Mouse (Mus musculus): ENCODE data around the gene Ncf2. TPM values are rescaled to one million over a fixed set of nuclear protein-coding genes. Genes with fewer than 3 reads are reported as not detected.

The Ncf2 gene
- polyA plus RNA-seq, 1 experiment = 1.6 TPM

GRCm38 (mm10) chr1:152826446-152826845 is 26.5 kb downstream of the Ncf2 start:
- TF ChIP-seq CTCF (IDR thresholded peaks at IDR 0.05; ENCODE audit: low read depth, low read length) = no peak
- no peak for TF ChIP-seq EP300 (IDR thresholded peaks at IDR 0.05; ENCODE audit: insufficient read depth, low read depth, low read length)
- TF ChIP-seq POLR2A (IDR thresholded peaks at IDR 0.05; ENCODE audit: insufficient read depth, low read length) = no peak
- H3K27me3 ChIP-seq (ENCODE audit: control insufficient read depth, insufficient read depth, low read length, poor library complexity, severe bottlenecking) = no peaks in the 10 kb centered on the region

GRCm38 (mm10) chr1:152828168-152828567 is 28.2 kb downstream of the Ncf2 start:
- H3K36me3 ChIP-seq (ENCODE audit: control insufficient read depth, insufficient read depth, low read length, poor library complexity, severe bottlenecking) = no peaks in the 10 kb centered on the region
- no peak overlapping the region for H3K4me3 ChIP-seq (ENCODE audit: low read depth, low read length)
- H3K9ac ChIP-seq (ENCODE audit: low read depth, poor library complexity, severe bottlenecking) = no peak overlapping the region
- peaks cover 6% of the 10 kb centered on the region for H3K4me1 ChIP-seq (ENCODE audit: control insufficient read depth, insufficient read depth, low read length)
- TF ChIP-seq CTCF (IDR thresholded peaks at IDR 0.05; ENCODE audit: low read depth, low read length) (no peak), POLR2A (IDR thresholded peaks at IDR 0.05; ENCODE audit: insufficient read depth, low read length) (no peak), EP300 (IDR thresholded peaks at IDR 0.05; ENCODE audit: insufficient read depth, low read depth, low read length) (no peak)
- H3K9me3 ChIP-seq (replicated peaks; ENCODE audit: control insufficient read depth, insufficient read depth, low read length, poor library complexity, severe bottlenecking) = no peaks in the 10 kb centered on the region
- H3K27ac ChIP-seq (ENCODE audit: insufficient read depth, low read length) = no peak overlapping the region
- H3K27me3 ChIP-seq (ENCODE audit: control insufficient read depth, insufficient read depth, low read length, poor library complexity, severe bottlenecking) = no peaks in the 10 kb centered on the region

More at GRCm38 (mm10) chr1:152826446-152826845, 26.5 kb downstream of the Ncf2 start:
- no peak overlapping the region for H3K27ac ChIP-seq (ENCODE audit: insufficient read depth, low read length)
- no peaks in the 10 kb centered on the region for H3K4me1 ChIP-seq (ENCODE audit: control insufficient read depth, insufficient read depth, low read length)
- no peaks in the 10 kb centered on the region for H3K9me3 ChIP-seq (replicated peaks; ENCODE audit: control insufficient read depth, insufficient read depth, low read length, poor library complexity, severe bottlenecking)
- no peaks in the 10 kb centered on the region for H3K36me3 ChIP-seq (ENCODE audit: control insufficient read depth, insufficient read depth, low read length, poor library complexity, severe bottlenecking)
- no peak overlapping the region for H3K4me3 ChIP-seq (ENCODE audit: low read depth, low read length)
- H3K9ac ChIP-seq (ENCODE audit: low read depth, poor library complexity, severe bottlenecking) = no peak overlapping the region

DNA sequence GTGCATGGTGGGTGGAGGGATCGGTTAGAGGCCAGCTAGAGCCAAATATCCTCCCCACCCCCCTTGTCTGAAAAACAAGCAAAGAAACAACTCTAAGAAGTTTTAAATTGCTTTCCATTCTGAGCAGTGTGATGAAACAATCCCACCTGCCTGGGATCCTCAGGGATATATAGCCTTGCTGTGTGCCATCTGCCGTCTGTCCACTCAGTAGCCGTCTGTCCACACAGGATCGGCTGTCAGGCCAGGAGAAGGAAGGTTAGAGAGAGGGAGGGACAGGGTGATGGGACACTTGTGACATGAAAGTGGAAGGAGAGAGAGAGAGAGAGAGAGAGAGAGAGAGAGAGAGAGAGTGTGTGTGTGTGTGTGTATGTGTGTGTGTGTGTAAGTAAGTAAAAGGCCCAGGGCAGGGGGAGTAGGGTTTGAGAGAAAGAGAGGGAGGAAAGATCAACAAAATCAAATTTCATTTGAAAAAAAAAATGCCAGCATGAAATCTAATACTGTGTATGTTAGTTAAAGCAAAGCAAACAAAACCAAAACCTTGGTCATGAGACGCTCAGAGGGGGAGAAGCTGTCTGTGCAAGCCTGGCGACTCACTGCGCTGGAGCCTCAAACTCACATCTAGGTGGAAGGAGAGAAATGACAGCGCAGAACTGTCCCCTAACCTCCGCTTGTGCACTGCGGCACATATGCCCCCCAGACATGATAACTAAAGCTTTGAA is 28.8 kb downstream of the Ncf2 start:
- Histone ChIP-seq H3K27me3 (ENCODE audit: control insufficient read depth, insufficient read depth, low read length, poor library complexity, severe bottlenecking) (no peaks in the 10 kb centered on the region), H3K27ac (ENCODE audit: insufficient read depth, low read length) (no peak overlapping the region), H3K4me1 (ENCODE audit: control insufficient read depth, insufficient read depth, low read length) (peaks cover 6% of the 10 kb centered on the region), H3K4me3 (ENCODE audit: low read depth, low read length) (no peak overlapping the region), H3K9ac (ENCODE audit: low read depth, poor library complexity, severe bottlenecking) (no peak overlapping the region), H3K9me3 (replicated peaks; ENCODE audit: control insufficient read depth, insufficient read depth, low read length, poor library complexity, severe bottlenecking) (no peaks in the 10 kb centered on the region), H3K36me3 (ENCODE audit: control insufficient read depth, insufficient read depth, low read length, poor library complexity, severe bottlenecking) (no peaks in the 10 kb centered on the region)
- no peak for TF ChIP-seq POLR2A (IDR thresholded peaks at IDR 0.05; ENCODE audit: insufficient read depth, low read length)
- TF ChIP-seq EP300 (IDR thresholded peaks at IDR 0.05; ENCODE audit: insufficient read depth, low read depth, low read length) = no peak
- no peak for TF ChIP-seq CTCF (IDR thresholded peaks at IDR 0.05; ENCODE audit: low read depth, low read length)

DNA sequence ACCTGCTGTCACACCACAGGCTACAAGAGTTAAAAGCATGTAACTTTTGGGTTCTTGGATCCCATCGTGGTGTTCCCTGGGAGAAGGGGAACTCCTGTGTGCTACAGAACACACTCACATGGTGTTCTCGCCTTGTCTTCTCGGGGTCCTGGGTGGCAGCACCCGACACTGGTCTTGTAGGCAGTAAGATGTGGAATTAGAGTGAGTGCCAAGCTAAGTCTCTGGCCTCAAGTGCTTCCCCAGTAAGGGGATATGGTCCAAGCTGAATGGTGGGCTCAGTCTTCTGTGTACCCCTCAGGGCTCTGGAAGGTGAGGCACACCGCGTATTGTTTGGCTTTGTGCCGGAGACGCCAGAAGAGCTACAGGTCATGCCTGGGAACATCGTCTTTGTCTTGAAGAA is 30.1 kb downstream of the Ncf2 start:
- Histone ChIP-seq H3K36me3 (ENCODE audit: control insufficient read depth, insufficient read depth, low read length, poor library complexity, severe bottlenecking) (no peaks in the 10 kb centered on the region), H3K4me3 (ENCODE audit: low read depth, low read length) (no peak overlapping the region), H3K9me3 (replicated peaks; ENCODE audit: control insufficient read depth, insufficient read depth, low read length, poor library complexity, severe bottlenecking) (no peaks in the 10 kb centered on the region), H3K27me3 (ENCODE audit: control insufficient read depth, insufficient read depth, low read length, poor library complexity, severe bottlenecking) (no peaks in the 10 kb centered on the region), H3K4me1 (ENCODE audit: control insufficient read depth, insufficient read depth, low read length) (peaks cover 6% of the 10 kb centered on the region), H3K27ac (ENCODE audit: insufficient read depth, low read length) (no peak overlapping the region), H3K9ac (ENCODE audit: low read depth, poor library complexity, severe bottlenecking) (no peak overlapping the region)
- no peak for TF ChIP-seq CTCF (IDR thresholded peaks at IDR 0.05; ENCODE audit: low read depth, low read length)
- TF ChIP-seq EP300 (IDR thresholded peaks at IDR 0.05; ENCODE audit: insufficient read depth, low read depth, low read length) = no peak
- no peak for TF ChIP-seq POLR2A (IDR thresholded peaks at IDR 0.05; ENCODE audit: insufficient read depth, low read length)

DNA sequence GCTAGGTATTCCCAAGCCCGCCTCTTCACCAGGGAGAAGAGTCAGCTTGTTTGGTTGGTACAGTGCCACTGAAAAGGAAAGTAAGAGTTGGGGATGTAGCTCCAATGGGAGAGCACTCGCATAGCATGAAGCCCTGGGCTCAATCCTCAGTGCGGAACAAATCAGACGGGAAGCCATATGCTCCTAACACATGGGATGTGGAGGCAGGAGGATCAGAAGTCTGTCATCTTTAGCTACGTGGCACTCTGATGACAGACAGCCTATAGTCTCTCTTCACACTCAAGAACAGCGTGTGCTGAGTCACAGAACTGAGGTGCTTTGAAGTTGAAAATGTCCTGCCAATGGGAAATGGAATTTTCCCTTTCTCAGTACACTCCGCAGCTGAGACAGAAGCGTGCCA is 31.0 kb downstream of the Ncf2 start:
- no peak overlapping the region for H3K9ac ChIP-seq (ENCODE audit: low read depth, poor library complexity, severe bottlenecking)
- no peaks in the 10 kb centered on the region for H3K9me3 ChIP-seq (replicated peaks; ENCODE audit: control insufficient read depth, insufficient read depth, low read length, poor library complexity, severe bottlenecking)
- TF ChIP-seq CTCF (IDR thresholded peaks at IDR 0.05; ENCODE audit: low read depth, low read length) (no peak), POLR2A (IDR thresholded peaks at IDR 0.05; ENCODE audit: insufficient read depth, low read length) (no peak), EP300 (IDR thresholded peaks at IDR 0.05; ENCODE audit: insufficient read depth, low read depth, low read length) (no peak)
- no peak overlapping the region for H3K4me3 ChIP-seq (ENCODE audit: low read depth, low read length)
- H3K27me3 ChIP-seq (ENCODE audit: control insufficient read depth, insufficient read depth, low read length, poor library complexity, severe bottlenecking) = no peaks in the 10 kb centered on the region
- H3K36me3 ChIP-seq (ENCODE audit: control insufficient read depth, insufficient read depth, low read length, poor library complexity, severe bottlenecking) = peaks cover under 1% of the 10 kb centered on the region; the same call in 1 of the 2 replicates
- no peak overlapping the region for H3K27ac ChIP-seq (ENCODE audit: insufficient read depth, low read length)
- peaks cover 6% of the 10 kb centered on the region for H3K4me1 ChIP-seq (ENCODE audit: control insufficient read depth, insufficient read depth, low read length)

DNA sequence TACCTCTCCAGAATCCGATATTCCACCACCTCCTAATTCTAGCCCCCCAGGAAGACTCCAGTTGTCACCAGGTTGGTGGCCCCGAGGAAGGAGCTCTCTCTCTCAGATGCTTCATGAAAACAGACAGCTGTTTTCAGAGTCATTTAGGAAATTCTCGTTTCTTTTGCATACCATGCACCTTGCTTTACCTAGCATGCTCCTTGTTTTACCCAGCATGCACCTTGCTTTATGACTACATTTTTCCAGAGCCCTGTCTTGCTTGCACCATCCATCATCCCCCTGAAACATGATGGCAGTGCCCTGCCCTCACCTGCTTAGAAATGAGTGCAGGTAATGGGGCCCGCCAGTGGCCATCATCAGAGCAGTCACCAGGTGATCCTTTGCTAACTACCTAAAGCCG is 31.6 kb downstream of the Ncf2 start:
- H3K27ac ChIP-seq (ENCODE audit: insufficient read depth, low read length) = no peak overlapping the region
- H3K9me3 ChIP-seq (replicated peaks; ENCODE audit: control insufficient read depth, insufficient read depth, low read length, poor library complexity, severe bottlenecking) = no peaks in the 10 kb centered on the region
- peaks cover 6% of the 10 kb centered on the region for H3K4me1 ChIP-seq (ENCODE audit: control insufficient read depth, insufficient read depth, low read length)
- no peak for TF ChIP-seq POLR2A (IDR thresholded peaks at IDR 0.05; ENCODE audit: insufficient read depth, low read length)
- no peak for TF ChIP-seq CTCF (IDR thresholded peaks at IDR 0.05; ENCODE audit: low read depth, low read length)
- no peak for TF ChIP-seq EP300 (IDR thresholded peaks at IDR 0.05; ENCODE audit: insufficient read depth, low read depth, low read length)
- no peak overlapping the region for H3K4me3 ChIP-seq (ENCODE audit: low read depth, low read length)
- H3K9ac ChIP-seq (ENCODE audit: low read depth, poor library complexity, severe bottlenecking) = no peak overlapping the region
- H3K36me3 ChIP-seq (ENCODE audit: control insufficient read depth, insufficient read depth, low read length, poor library complexity, severe bottlenecking) = peaks cover 6% of the 10 kb centered on the region
- H3K27me3 ChIP-seq (ENCODE audit: control insufficient read depth, insufficient read depth, low read length, poor library complexity, severe bottlenecking) = no peaks in the 10 kb centered on the region

Measured in ES-Bruce4 (cell line).